Mouse (Mus musculus) liver, embryonic 14.5 days (tissue): ENCODE measurements around the gene Tcp10a.
"Not testable (repeated sequence)": the region's sequence is repeated elsewhere in the genome, so short reads cannot be mapped to it uniquely, and the experiment has no call there.

Source experiments
- CTCF ChIP-seq: IDR thresholded peaks from 2 replicates; pipeline ENCODE4 v1.5.1; 2016; ENCODE audit warnings: antibody characterized with exemption, low read depth, control low read depth
- EP300 ChIP-seq: IDR thresholded peaks from 2 replicates; pipeline ENCODE4 v1.6.1; 2016; ENCODE audit warnings: antibody characterized with exemption, low read depth

DNA sequence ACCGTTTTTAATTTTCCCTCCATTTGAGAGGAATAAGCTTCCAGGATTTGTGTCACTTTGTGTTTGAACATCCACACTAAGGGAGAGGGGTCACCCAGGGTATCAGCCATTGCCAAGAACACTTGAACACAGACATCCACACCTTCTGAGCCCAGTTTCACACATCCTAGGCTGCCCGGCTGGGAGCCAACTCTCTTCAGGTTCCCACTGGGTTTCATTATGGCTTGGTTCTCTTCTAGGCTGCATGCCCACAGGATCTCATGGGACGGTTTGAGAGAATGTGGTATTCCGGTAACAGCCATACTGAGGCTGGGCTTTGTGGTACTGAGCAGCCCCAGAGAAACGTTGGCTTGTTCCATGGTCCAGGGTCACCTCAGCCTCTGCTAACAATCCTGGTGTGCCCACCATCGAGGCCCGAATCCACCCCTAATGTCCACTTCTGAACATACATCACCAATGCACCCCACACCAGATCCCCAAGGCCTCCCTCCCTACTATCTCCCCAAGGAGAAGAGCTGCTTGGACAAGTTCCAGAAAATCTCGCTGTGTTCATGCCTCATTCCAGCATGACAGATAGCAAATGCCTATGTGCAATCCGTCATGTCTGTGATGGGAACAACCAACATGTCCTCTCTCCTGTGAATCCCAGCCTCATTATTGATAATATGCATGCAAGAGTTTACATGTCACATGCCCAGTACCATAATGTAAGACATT, 36.5 kb downstream of the Tcp10a start:
- TF ChIP-seq CTCF, EP300: not testable (repeated sequence)
